Mouse (Mus musculus) midbrain, postnatal 0 days (tissue): ENCODE measurements at regions not wholly inside any gene's neighbourhood (a gene's known extent, or its start where the extent isn't known, plus 50 kb on each side); places are given as distances from the start of the nearest gene placed in this dataset.

Experiments used
- ATAC-seq: fragments of 200-750 bp; cut with Nextera tagmentation; 2 replicates; pipeline ENCODE4 v1.8.0; 2017; ENCODE audit warnings: moderate number of reproducible peaks, mild to moderate bottlenecking, moderate TSS enrichment, moderate library complexity; ENCODE audit not compliant: low FRiP score
- DNase-seq: peaks from one replicate; pipeline ENCODE4 v3.0.0-alpha.2; 2015; ENCODE audit warnings: low spot score
- H3K27ac ChIP-seq: fragments of 300-500 bp; sonication (generic); 2 replicates; pipeline ENCODE4 v1.5.1; 2014; ENCODE audit warnings: low read depth, mild to moderate bottlenecking, low read length, mixed read lengths
- H3K27me3 ChIP-seq: fragments of 300-500 bp; sonication (generic); 2 replicates; pipeline ENCODE4 v1.6.1; 2014; ENCODE audit warnings: low read length, control low read depth, mixed read lengths; ENCODE audit not compliant: insufficient read depth
- H3K36me3 ChIP-seq: fragments of 300-500 bp; sonication (generic); 2 replicates; pipeline ENCODE4 v1.6.1; 2014; ENCODE audit warnings: low read length, control low read depth, mixed read lengths; ENCODE audit not compliant: insufficient read depth
- H3K4me1 ChIP-seq: fragments of 300-500 bp; sonication (generic); 2 replicates; pipeline ENCODE4 v1.6.1; 2014; ENCODE audit warnings: mild to moderate bottlenecking, control low read depth, antibody characterized with exemption, low read length, mixed read lengths; ENCODE audit not compliant: insufficient read depth
- H3K4me2 ChIP-seq: fragments of 300-500 bp; sonication (generic); 2 replicates; pipeline ENCODE4 v1.6.1; 2014; ENCODE audit warnings: low read depth, mild to moderate bottlenecking, low read length, mixed read lengths; ENCODE audit not compliant: poor library complexity, severe bottlenecking
- H3K4me3 ChIP-seq: fragments of 300-500 bp; sonication (generic); 2 replicates; pipeline ENCODE4 v1.5.1; 2014; ENCODE audit warnings: low read depth, mild to moderate bottlenecking, low read length, moderate library complexity
- H3K9ac ChIP-seq: fragments of 300-500 bp; sonication (generic); replicated peaks from 2 replicates; pipeline ENCODE4 v1.6.1; 2014; ENCODE audit warnings: mild to moderate bottlenecking, low read length, moderate library complexity, mixed read lengths; ENCODE audit not compliant: poor library complexity, severe bottlenecking
- H3K9me3 ChIP-seq: fragments of 300-500 bp; sonication (generic); 2 replicates; pipeline ENCODE4 v1.6.1; 2016; ENCODE audit warnings: low read length, control low read depth
- CTCF ChIP-seq: IDR thresholded peaks from 2 replicates; pipeline ENCODE4 v1.5.1; 2016; ENCODE audit warnings: antibody characterized with exemption, mild to moderate bottlenecking
- WGBS: fragments of 180-500 bp; shearing (Covaris S2); extraction: QIAGEN DNeasy Blood & Tissue Kit; methylation state at CpG from one replicate; pipeline ENCODE4 v1.1.7; 2014; 5-methylcytosine and 5-hydroxymethylcytosine counted together

GRCm38 (mm10) chr14:48342944-48343343 is 103.0 kb upstream of the Tmem260 start:
- no peak for DNase-seq

DNA sequence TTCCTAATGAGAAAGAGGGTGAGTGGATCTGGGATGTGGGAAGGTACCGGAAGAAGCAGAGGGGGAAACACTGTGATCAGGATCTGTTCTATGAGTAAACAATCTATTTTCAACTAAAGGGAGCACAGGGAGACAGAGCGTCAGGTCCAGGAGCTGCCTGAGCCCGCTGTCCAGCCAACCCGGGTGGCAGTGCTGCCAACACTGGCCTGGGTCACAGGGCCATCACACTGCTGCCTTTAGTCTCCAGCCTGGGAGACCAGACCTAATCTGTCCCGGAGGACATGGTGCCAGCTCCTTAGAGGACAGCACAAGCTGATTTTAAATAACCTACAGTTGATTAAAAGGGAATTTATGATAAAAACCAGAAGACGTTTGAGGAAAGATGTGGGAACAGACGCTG is 100.0 kb upstream of the Tmem260 start:
- H3K9ac ChIP-seq: no peak overlapping the region
- H3K4me2 ChIP-seq: no peak overlapping the region
- DNase-seq (no peak), ATAC-seq (no peak)
- H3K27ac ChIP-seq: no peak overlapping the region
- WGBS: 80% methylated on average over 7 of the region's 7 CpGs
- H3K27me3 ChIP-seq: no peaks in the 10 kb centered on the region; the same call in 1 of the 2 replicates
- no peak for TF ChIP-seq CTCF
- H3K9me3 ChIP-seq: no peaks in the 10 kb centered on the region
- H3K4me1 ChIP-seq: no peaks in the 10 kb centered on the region
- no peaks in the 10 kb centered on the region for H3K36me3 ChIP-seq
- H3K4me3 ChIP-seq: no peak overlapping the region

More at GRCm38 (mm10) chr14:48342944-48343343, 103.0 kb upstream of the Tmem260 start:
- TF ChIP-seq CTCF: no peak
- Histone ChIP-seq H3K36me3 (no peaks in the 10 kb centered on the region), H3K27me3 (no peaks in the 10 kb centered on the region; the same call in 1 of the 2 replicates), H3K9me3 (no peaks in the 10 kb centered on the region), H3K9ac (no peak overlapping the region), H3K4me2 (no peak overlapping the region), H3K27ac (no peak overlapping the region), H3K4me1 (no peaks in the 10 kb centered on the region), H3K4me3 (no peak overlapping the region)
- no peak for ATAC-seq
- WGBS: 64% methylated on average over 7 of the region's 7 CpGs

- no peak overlapping the region for H3K9ac ChIP-seq
- 57% methylated on average over 9 of the region's 9 CpGs for WGBS
- H3K4me1 ChIP-seq: no peaks in the 10 kb centered on the region
- ATAC-seq (no peak), DNase-seq (no peak)
- no peaks in the 10 kb centered on the region for H3K36me3 ChIP-seq
- no peak for TF ChIP-seq CTCF
- H3K4me2 ChIP-seq: no peak overlapping the region
- no peak overlapping the region for H3K4me3 ChIP-seq
- H3K27me3 ChIP-seq: no peaks in the 10 kb centered on the region
- no peaks in the 10 kb centered on the region for H3K9me3 ChIP-seq
- H3K27ac ChIP-seq: no peak overlapping the region
Measured at GRCm38 (mm10) chr14:48349392-48350044, 96.4 kb upstream of the Tmem260 start.

GRCm38 (mm10) chr14:48351652-48352051 is 94.3 kb upstream of the Tmem260 start:
- ATAC-seq (no peak), DNase-seq (no peak)
- H3K9ac ChIP-seq: no peak overlapping the region
- no peak overlapping the region for H3K4me2 ChIP-seq
- no peaks in the 10 kb centered on the region for H3K4me1 ChIP-seq
- TF ChIP-seq CTCF: no peak
- H3K9me3 ChIP-seq: no peaks in the 10 kb centered on the region
- H3K4me3 ChIP-seq: no peak overlapping the region
- H3K27ac ChIP-seq: no peak overlapping the region
- no peaks in the 10 kb centered on the region for H3K27me3 ChIP-seq
- H3K36me3 ChIP-seq: no peaks in the 10 kb centered on the region
- whole genome bisulfite sequencing: 78% methylated on average over 6 of the region's 6 CpGs

DNA sequence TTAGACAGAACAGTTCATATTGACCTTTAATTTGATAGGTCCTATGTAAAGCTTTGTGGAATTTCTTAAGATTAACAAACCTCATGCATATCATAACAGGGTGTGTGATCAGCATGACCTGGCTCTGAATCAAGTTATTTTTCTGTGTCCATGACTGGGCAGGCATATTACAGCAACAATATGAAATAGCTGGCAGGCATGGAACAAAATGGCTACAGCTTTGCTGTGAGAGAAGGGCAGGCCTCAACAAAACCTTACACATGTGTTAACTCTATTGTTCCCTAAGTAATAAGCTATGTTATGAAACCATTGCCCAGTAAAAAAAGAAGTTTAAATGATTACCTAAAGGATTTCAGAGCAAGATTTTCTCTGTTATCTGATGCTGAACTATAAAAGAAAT is 93.1 kb upstream of the Tmem260 start:
- no peak overlapping the region for H3K4me3 ChIP-seq
- no peaks in the 10 kb centered on the region for H3K36me3 ChIP-seq
- H3K27ac ChIP-seq: no peak overlapping the region
- no peaks in the 10 kb centered on the region for H3K9me3 ChIP-seq
- no peak overlapping the region for H3K9ac ChIP-seq
- no peak overlapping the region for H3K4me2 ChIP-seq
- no peak for ATAC-seq
- no peaks in the 10 kb centered on the region for H3K27me3 ChIP-seq
- TF ChIP-seq CTCF: no peak
- no peaks in the 10 kb centered on the region for H3K4me1 ChIP-seq
- no peak for DNase-seq

DNA sequence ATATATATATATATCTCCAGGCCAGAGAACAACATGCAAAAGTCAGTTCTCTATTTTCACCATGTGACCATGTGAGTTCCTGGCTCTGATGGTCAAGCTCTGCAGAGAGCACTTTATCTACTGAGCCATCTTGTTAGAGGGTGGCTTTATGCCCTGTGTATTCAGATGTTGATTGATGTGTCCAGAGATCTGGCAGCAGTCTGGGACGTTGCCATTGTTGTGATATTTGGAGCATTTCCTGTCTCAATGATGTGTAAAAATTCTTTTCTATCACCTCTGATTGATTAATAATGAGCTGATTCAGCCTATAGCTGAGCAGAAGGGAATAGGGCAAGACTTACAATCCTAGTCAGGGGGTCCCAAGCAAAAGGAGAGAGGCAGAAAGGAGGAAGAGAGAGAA is 91.7 kb upstream of the Tmem260 start:
- H3K27me3 ChIP-seq: no peaks in the 10 kb centered on the region
- no peaks in the 10 kb centered on the region for H3K36me3 ChIP-seq
- no peak overlapping the region for H3K4me3 ChIP-seq
- H3K9ac ChIP-seq: no peak overlapping the region
- WGBS: 34% methylated on average over 1 of the region's 1 CpGs
- H3K9me3 ChIP-seq: no peaks in the 10 kb centered on the region
- no peak overlapping the region for H3K27ac ChIP-seq
- H3K4me2 ChIP-seq: no peak overlapping the region
- no peak for DNase-seq
- no peaks in the 10 kb centered on the region for H3K4me1 ChIP-seq
- no peak for TF ChIP-seq CTCF
- ATAC-seq: no peak
